18 mouse cellular contexts compared by ENCODE assay signal in the genomic region with DNA sequence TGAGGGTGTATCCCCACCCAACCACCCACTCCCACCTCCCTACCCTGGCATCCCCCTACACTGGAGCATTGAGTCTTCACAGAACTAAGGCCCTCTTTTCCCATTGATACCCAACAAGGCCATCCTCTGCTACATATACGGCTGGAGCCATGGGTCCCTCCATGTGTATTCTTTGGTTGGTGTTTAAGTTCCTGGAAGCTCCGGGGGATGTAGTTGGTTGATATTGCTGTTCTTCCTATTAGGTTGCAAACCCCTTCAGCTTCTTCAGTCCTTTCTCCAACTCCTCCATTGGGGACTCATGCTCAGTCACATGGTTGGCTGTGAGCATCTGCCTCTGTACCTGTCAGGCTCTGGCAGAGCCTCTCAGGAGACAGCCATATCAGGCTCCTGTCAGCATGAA.
"Had no signal": no experiment of that assay in that cellular context is flagged by ENCODE, and none has a peak within 500 bp of the region (broad histone marks: within the 10 kb centered on the region; RNA-seq: fewer than 3 reads in every experiment).

No protein-coding gene starts in this region.

- H3K4me2 ChIP-seq: liver, embryonic 15.5 days; lung, embryonic 15.5 days; midbrain, embryonic 13.5 days; neural tube, embryonic 12.5 days; stomach, embryonic 15.5 days had no signal

- H3K4me3 ChIP-seq: liver, embryonic 15.5 days; lung, embryonic 15.5 days; megakaryocyte, embryonic 14.5 days; midbrain, embryonic 13.5 days; neural tube, embryonic 12.5 days; stomach, embryonic 15.5 days had no signal

- DNase-seq: liver, postnatal 0 days; lung, adult 2 months; lung, postnatal 14 days; lung, postnatal 36 days; right cerebral cortex, postnatal 14 days; thymus, adult 2 months; thymus, postnatal 25 days; thymus, postnatal 4 days had no signal

- H3K27ac ChIP-seq: liver, embryonic 15.5 days; lung, embryonic 15.5 days; macrophage; midbrain, embryonic 13.5 days; neural tube, embryonic 12.5 days; stomach, embryonic 15.5 days; stomach, postnatal 0 days had no signal

- H3K9ac ChIP-seq: liver, embryonic 15.5 days; liver, postnatal 0 days; lung, embryonic 15.5 days; midbrain, embryonic 13.5 days; neural tube, embryonic 12.5 days; stomach, embryonic 15.5 days had no signal

- ATAC-seq: liver, postnatal 0 days; lung, postnatal 0 days; midbrain, embryonic 13.5 days; midbrain, embryonic 16.5 days had no signal

- H3K9me3 ChIP-seq: liver, embryonic 15.5 days; lung, embryonic 15.5 days; megakaryocyte, embryonic 14.5 days; midbrain, embryonic 13.5 days; neural tube, embryonic 12.5 days; stomach, embryonic 15.5 days had no signal

- H3K27me3 ChIP-seq: liver, embryonic 15.5 days; midbrain, embryonic 13.5 days; neural tube, embryonic 12.5 days; stomach, embryonic 15.5 days had no signal

- H3K36me3 ChIP-seq: liver, embryonic 15.5 days; lung, embryonic 15.5 days; midbrain, embryonic 13.5 days; neural tube, embryonic 12.5 days; stomach, embryonic 15.5 days had no signal
